ENCODE assay signal across 26 mouse cellular contexts in genomic region chrX:136319953-136320352, GRCm38 (mm10).
"Had no signal": no experiment of that assay in that cellular context is flagged by ENCODE, and none has a peak within 500 bp of the region (broad histone marks: within the 10 kb centered on the region; RNA-seq: fewer than 3 reads in every experiment).

No protein-coding gene starts in this region.

- H3K27me3 ChIP-seq: heart, embryonic 13.5 days; heart, embryonic 15.5 days; hindbrain, embryonic 13.5 days; hindbrain, embryonic 15.5 days; limb, embryonic 12.5 days had no signal

- H3K4me1 ChIP-seq: heart, embryonic 13.5 days; heart, embryonic 15.5 days; hindbrain, embryonic 13.5 days; hindbrain, embryonic 15.5 days; kidney, embryonic 15.5 days; limb, embryonic 10.5 days; limb, embryonic 12.5 days had no signal

- H3K9me3 ChIP-seq: heart, embryonic 13.5 days; heart, embryonic 15.5 days; hindbrain, embryonic 13.5 days; hindbrain, embryonic 15.5 days; kidney, embryonic 15.5 days; limb, embryonic 10.5 days; limb, embryonic 12.5 days had no signal

- DNase-seq: gastrocnemius, postnatal 14 days; gastrocnemius, postnatal 36 days; heart, adult 11 months; heart, adult 2 months; heart, postnatal 14 days; heart, postnatal 36 days; kidney, adult 11 months; kidney, adult 2 months; kidney, adult 9 months; kidney, postnatal 14 days; kidney, postnatal 4 days; liver had no signal

- ATAC-seq: hindbrain, postnatal 0 days; intestine, embryonic 16.5 days had no signal

- H3K36me3 ChIP-seq: heart, embryonic 13.5 days; heart, embryonic 15.5 days; hindbrain, embryonic 13.5 days; hindbrain, embryonic 15.5 days; kidney, embryonic 15.5 days; limb, embryonic 10.5 days; limb, embryonic 12.5 days had no signal

- H3K9ac ChIP-seq: heart, embryonic 13.5 days; heart, embryonic 15.5 days; hindbrain, embryonic 13.5 days; hindbrain, embryonic 15.5 days; kidney, embryonic 15.5 days; limb, embryonic 12.5 days had no signal

- H3K27ac ChIP-seq: heart, adult 2 months; heart, embryonic 13.5 days; heart, embryonic 15.5 days; hindbrain, embryonic 13.5 days; hindbrain, embryonic 15.5 days; hindbrain, postnatal 0 days; kidney, embryonic 15.5 days; kidney, postnatal 0 days; layer of hippocampus, adult 2 months; left cerebral cortex, adult 2 months; limb, embryonic 10.5 days; limb, embryonic 12.5 days had no signal

- H3K4me3 ChIP-seq: heart, adult 2 months; heart, embryonic 13.5 days; heart, embryonic 15.5 days; hindbrain, embryonic 13.5 days; hindbrain, embryonic 15.5 days; kidney, embryonic 15.5 days; layer of hippocampus, adult 2 months; left cerebral cortex, adult 2 months; limb, embryonic 10.5 days; limb, embryonic 12.5 days had no signal

- H3K4me2 ChIP-seq: heart, embryonic 11.5 days; heart, embryonic 13.5 days; heart, embryonic 15.5 days; hindbrain, embryonic 13.5 days; hindbrain, embryonic 15.5 days; kidney, embryonic 15.5 days; limb, embryonic 12.5 days; liver, embryonic 11.5 days had no signal
